Mouse (Mus musculus): ENCODE results near the gene Fgfr2. TPM values are rescaled to one million over a fixed set of nuclear protein-coding genes. Genes with fewer than 3 reads are reported as not detected.
A peak's percentile ranks its signal among the peaks of the same experiment; 100 is the strongest.
"Not testable (repeated sequence)": the region's sequence is repeated elsewhere in the genome, so short reads cannot be mapped to it uniquely, and the experiment has no call there.

Gene Fgfr2
- total and polyA plus RNA-seq, 2 experiments from 2014 or later, result 17.1 to 47.6 TPM

GRCm38 (mm10) chr7:130537068-130537467, 2586.1 kb downstream of the Fgfr2 start:
- DNase-seq (no peak), ATAC-seq (no peak)
- WGBS, result 76% methylated on average over 4 of the region's 4 CpGs
- no peak overlapping the region for H3K4me3 ChIP-seq (ENCODE audit: low read depth, low read length)
- peaks cover 33% of the 10 kb centered on the region for H3K36me3 ChIP-seq (ENCODE audit: insufficient read depth)
- H3K27me3 ChIP-seq (ENCODE audit: insufficient read depth, low read length), result no peaks in the 10 kb centered on the region
- no peaks in the 10 kb centered on the region for H3K9me3 ChIP-seq (ENCODE audit: low read length)
- TF ChIP-seq CTCF (IDR thresholded peaks at IDR 0.05; ENCODE audit: low read depth), result no peak
- no peak overlapping the region for H3K27ac ChIP-seq (ENCODE audit: low read depth, low read length)
- no peak overlapping the region for H3K9ac ChIP-seq
- no peak overlapping the region for H3K4me2 ChIP-seq (ENCODE audit: low read depth)
- no peaks in the 10 kb centered on the region for H3K4me1 ChIP-seq (ENCODE audit: insufficient read depth)

- Histone ChIP-seq H3K9me3 (ENCODE audit: low read length) (no peaks in the 10 kb centered on the region), H3K9ac (no peak overlapping the region), H3K27ac (ENCODE audit: low read depth, low read length) (no peak overlapping the region), H3K27me3 (ENCODE audit: insufficient read depth, low read length) (no peaks in the 10 kb centered on the region), H3K36me3 (ENCODE audit: insufficient read depth) (peaks cover 39% of the 10 kb centered on the region), H3K4me2 (ENCODE audit: low read depth) (no peak overlapping the region), H3K4me3 (ENCODE audit: low read depth, low read length) (no peak overlapping the region), H3K4me1 (ENCODE audit: insufficient read depth) (no peaks in the 10 kb centered on the region)
- no peak for ATAC-seq
- TF ChIP-seq CTCF (IDR thresholded peaks at IDR 0.05; ENCODE audit: low read depth), result peak; percentile 37
- DNase-seq, result no peak
- 82% methylated on average over 4 of the region's 4 CpGs for WGBS
Measured at GRCm38 (mm10) chr7:130535174-130535573, 2588.0 kb downstream of the Fgfr2 start.

GRCm38 (mm10) chr7:130533316-130534260, 2589.6 kb downstream of the Fgfr2 start:
- H3K9me3 ChIP-seq (ENCODE audit: low read length), result no peaks in the 10 kb centered on the region
- peak; percentile 79 for ATAC-seq
- 40% methylated on average over 25 of the region's 25 CpGs for WGBS

DNA sequence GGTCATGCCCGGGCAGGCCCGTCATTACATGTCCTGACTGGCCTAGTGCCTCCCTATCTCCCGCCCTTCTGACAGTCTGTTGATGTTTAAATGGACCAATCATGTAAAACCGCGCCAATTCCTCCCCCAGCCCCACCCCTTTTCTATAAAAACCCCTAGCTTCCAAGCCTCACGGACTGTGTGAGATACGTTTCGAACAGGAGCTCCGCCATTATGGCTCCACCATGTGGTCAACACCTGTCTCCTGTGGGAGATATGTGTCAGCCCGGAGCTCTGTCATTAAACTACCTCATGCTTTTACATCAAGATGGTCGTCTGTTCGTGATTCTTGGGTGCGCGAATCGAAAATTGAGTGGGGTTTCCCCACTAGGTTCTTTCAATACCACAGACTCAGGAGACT, 2592.0 kb downstream of the Fgfr2 start:
- H3K4me2 ChIP-seq (ENCODE audit: low read depth); H3K9me3 ChIP-seq (ENCODE audit: low read length); DNase-seq; H3K4me1 ChIP-seq (ENCODE audit: insufficient read depth); H3K27me3 ChIP-seq (ENCODE audit: insufficient read depth, low read length); H3K4me3 ChIP-seq (ENCODE audit: low read depth, low read length); H3K9ac ChIP-seq; ATAC-seq; H3K27ac ChIP-seq (ENCODE audit: low read depth, low read length): not testable (repeated sequence)
- 92% methylated on average over 15 of the region's 15 CpGs for WGBS
- peaks cover 11% of the 10 kb centered on the region; the same call in 1 of the 2 replicates for H3K36me3 ChIP-seq (ENCODE audit: insufficient read depth)

More at GRCm38 (mm10) chr7:130533316-130534260, 2589.6 kb downstream of the Fgfr2 start:
- H3K4me1 ChIP-seq (ENCODE audit: insufficient read depth), result no peaks in the 10 kb centered on the region
- H3K27me3 ChIP-seq (ENCODE audit: insufficient read depth, low read length), result no peaks in the 10 kb centered on the region
- H3K27ac ChIP-seq (ENCODE audit: low read depth, low read length), result peak overlapping the region; percentile 50
- DNase-seq, result peak; percentile 85
- TF ChIP-seq CTCF (IDR thresholded peaks at IDR 0.05; ENCODE audit: low read depth), result peak; percentile 94
- H3K9ac ChIP-seq, result no peak overlapping the region
- no peak overlapping the region for H3K4me3 ChIP-seq (ENCODE audit: low read depth, low read length)
- peaks cover 30% of the 10 kb centered on the region for H3K36me3 ChIP-seq (ENCODE audit: insufficient read depth)
- H3K4me2 ChIP-seq (ENCODE audit: low read depth), result no peak overlapping the region

DNA sequence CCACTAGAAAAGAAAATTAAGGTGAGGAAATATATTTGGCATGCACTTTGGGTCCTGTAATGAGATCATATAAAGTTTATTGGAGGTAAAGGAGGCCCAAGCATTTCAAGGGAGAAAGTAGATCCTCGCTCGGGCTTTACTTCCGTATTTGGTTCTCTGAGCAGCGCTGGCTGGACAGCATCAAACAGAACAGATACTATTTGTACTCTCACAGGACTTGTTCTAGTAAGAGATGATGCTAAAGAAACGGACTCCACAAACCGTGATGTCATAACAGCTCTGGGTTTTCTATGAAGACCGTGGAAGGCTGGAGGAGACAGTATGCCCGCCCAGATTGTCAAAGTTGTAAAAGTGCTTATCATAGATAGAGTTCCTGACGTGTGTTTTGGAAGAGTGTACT, 2595.8 kb downstream of the Fgfr2 start:
- ATAC-seq (no peak), DNase-seq (no peak)
- WGBS, result 76% methylated on average over 9 of the region's 9 CpGs

GRCm38 (mm10) chr7:130523451-130523850, 2599.7 kb downstream of the Fgfr2 start:
- DNase-seq (no peak), ATAC-seq (no peak)
- Histone ChIP-seq H3K27me3 (ENCODE audit: insufficient read depth, low read length) (no peaks in the 10 kb centered on the region), H3K4me3 (ENCODE audit: low read depth, low read length) (no peak overlapping the region), H3K9ac (no peak overlapping the region), H3K9me3 (ENCODE audit: low read length) (no peaks in the 10 kb centered on the region), H3K36me3 (ENCODE audit: insufficient read depth) (no peaks in the 10 kb centered on the region), H3K4me2 (ENCODE audit: low read depth) (no peak overlapping the region), H3K27ac (ENCODE audit: low read depth, low read length) (no peak overlapping the region), H3K4me1 (ENCODE audit: insufficient read depth) (peaks cover 3% of the 10 kb centered on the region; the same call in 1 of the 2 replicates)
- TF ChIP-seq CTCF (IDR thresholded peaks at IDR 0.05; ENCODE audit: low read depth), result no peak
- WGBS, result 90% methylated on average over 8 of the region's 8 CpGs

More for the DNA sequence above, 2595.8 kb downstream of the Fgfr2 start:
- no peaks in the 10 kb centered on the region for H3K9me3 ChIP-seq (ENCODE audit: low read length)
- no peak overlapping the region for H3K4me2 ChIP-seq (ENCODE audit: low read depth)
- peaks cover 6% of the 10 kb centered on the region; the same call in 1 of the 2 replicates for H3K36me3 ChIP-seq (ENCODE audit: insufficient read depth)
- H3K9ac ChIP-seq, result no peak overlapping the region
- TF ChIP-seq CTCF (IDR thresholded peaks at IDR 0.05; ENCODE audit: low read depth), result no peak
- no peak overlapping the region for H3K27ac ChIP-seq (ENCODE audit: low read depth, low read length)
- H3K4me3 ChIP-seq (ENCODE audit: low read depth, low read length), result no peak overlapping the region
- no peaks in the 10 kb centered on the region for H3K27me3 ChIP-seq (ENCODE audit: insufficient read depth, low read length)
- no peaks in the 10 kb centered on the region for H3K4me1 ChIP-seq (ENCODE audit: insufficient read depth)

GRCm38 (mm10) chr7:130520812-130521422, 2602.2 kb downstream of the Fgfr2 start:
- no peak overlapping the region for H3K9ac ChIP-seq
- 0 out of 2 replicates have a peak overlapping the region, but pooled peaks have one; percentile 97 for H3K27ac ChIP-seq (ENCODE audit: low read depth, low read length)
- H3K36me3 ChIP-seq (ENCODE audit: insufficient read depth), result no peaks in the 10 kb centered on the region
- H3K4me1 ChIP-seq (ENCODE audit: insufficient read depth), result peaks cover 13% of the 10 kb centered on the region; the same call in 1 of the 2 replicates
- no peaks in the 10 kb centered on the region for H3K27me3 ChIP-seq (ENCODE audit: insufficient read depth, low read length)
- no peak for DNase-seq
- 91% methylated on average over 14 of the region's 14 CpGs for WGBS
- H3K4me3 ChIP-seq (ENCODE audit: low read depth, low read length), result no peak overlapping the region
- no peak for ATAC-seq
- TF ChIP-seq CTCF (IDR thresholded peaks at IDR 0.05; ENCODE audit: low read depth), result no peak
- H3K4me2 ChIP-seq (ENCODE audit: low read depth), result no peak overlapping the region
- no peaks in the 10 kb centered on the region for H3K9me3 ChIP-seq (ENCODE audit: low read length)

Data from forebrain, postnatal 0 days (tissue).